Mouse (Mus musculus) liver, embryonic 14.5 days (tissue): ENCODE data around the gene Fpr-rs4. TPM values are rescaled to one million over a fixed set of nuclear protein-coding genes. Genes with fewer than 3 reads are reported as not detected.
"Not testable (repeated sequence)": the region's sequence is repeated elsewhere in the genome, so short reads cannot be mapped to it uniquely, and the experiment has no call there.

Experiments
- ATAC-seq: fragments of 200-750 bp; cut with Nextera tagmentation; 2 replicates; pipeline ENCODE4 v1.8.0; 2017; ENCODE audit warnings: moderate number of reproducible peaks, mild to moderate bottlenecking, moderate library complexity; ENCODE audit not compliant: insufficient read depth
- DNase-seq, 3 experiments: peaks; one replicate each; pipeline ENCODE4 v3.0.0-alpha.2; 2012 to 2013; ENCODE audit warnings: low read depth in 3 of 3, low spot score in 3 of 3
- H3K27ac ChIP-seq: fragments of 300-500 bp; sonication (generic); 2 replicates; pipeline ENCODE4 v1.5.1; 2014; ENCODE audit warnings: moderate library complexity, mild to moderate bottlenecking, control low read depth, inconsistent platforms
- H3K27me3 ChIP-seq: fragments of 300-500 bp; sonication (generic); 2 replicates; pipeline ENCODE4 v1.6.1; 2014; ENCODE audit warnings: mild to moderate bottlenecking, low read length, moderate library complexity; ENCODE audit not compliant: control insufficient read depth, insufficient read depth
- H3K36me3 ChIP-seq: fragments of 300-500 bp; sonication (generic); replicated peaks from 2 replicates; pipeline ENCODE4 v1.6.1; 2014; ENCODE audit warnings: low read depth; ENCODE audit not compliant: control insufficient read depth, insufficient read depth
- H3K4me1 ChIP-seq, 2 experiments: fragments of 200-500 bp in 1 of 2; fragments of 300-500 bp in 1 of 2; sonication (generic) in 1 of 2; replicated peaks; 2 replicates each; pipeline ENCODE4 v1.6.1; 2012 to 2014; ENCODE audit warnings: antibody characterized with exemption in 1 of 2, inconsistent platforms in 1 of 2, low read length in 1 of 2; ENCODE audit not compliant: control insufficient read depth in 2 of 2, insufficient read depth in 2 of 2
- H3K4me2 ChIP-seq: fragments of 300-500 bp; sonication (generic); 2 replicates; pipeline ENCODE4 v1.6.1; 2014; ENCODE audit warnings: low read depth, mild to moderate bottlenecking, control low read depth, moderate library complexity
- H3K4me3 ChIP-seq, 2 experiments: fragments of 200-500 bp in 1 of 2; fragments of 300-500 bp in 1 of 2; sonication (generic) in 1 of 2; 2 replicates each; pipeline ENCODE4 v1.5.1; 2012 to 2014; ENCODE audit warnings: low read depth in 2 of 2, low read length in 2 of 2, mild to moderate bottlenecking in 2 of 2, control low read depth in 1 of 2, inconsistent platforms in 1 of 2, moderate library complexity in 1 of 2; ENCODE audit not compliant: insufficient read depth in 1 of 2
- H3K9ac ChIP-seq: fragments of 300-500 bp; sonication (generic); replicated peaks from 2 replicates; pipeline ENCODE4 v1.6.1; 2014; ENCODE audit warnings: mild to moderate bottlenecking, control low read depth, moderate library complexity
- H3K9me3 ChIP-seq: fragments of 300-500 bp; sonication (generic); 2 replicates; pipeline ENCODE4 v1.6.1; 2016; ENCODE audit warnings: low read length, mixed read lengths; ENCODE audit not compliant: control insufficient read depth
- CTCF ChIP-seq: IDR thresholded peaks from 2 replicates; pipeline ENCODE4 v1.5.1; 2016; ENCODE audit warnings: antibody characterized with exemption, low read depth, control low read depth
- EP300 ChIP-seq: IDR thresholded peaks from 2 replicates; pipeline ENCODE4 v1.6.1; 2016; ENCODE audit warnings: antibody characterized with exemption, low read depth
- WGBS: fragments of 180-500 bp; shearing (Covaris S2); extraction: QIAGEN DNeasy Blood & Tissue Kit; methylation state at CpG from one replicate; pipeline ENCODE4 v1.1.7; 2014; ENCODE audit not compliant: insufficient replicate concordance; 5-methylcytosine and 5-hydroxymethylcytosine counted together
- polyA plus RNA-seq, 2 experiments: library from polyadenylated mRNA; depleted of rRNA in 1 of 2; stranded (reverse) in 1 of 2; unstranded in 1 of 2; fragments of >200 nt; fragmentation: Nextera tagmentation in 1 of 2; extraction: Ambion mirVana in 1 of 2; gene quantifications; 2 replicates each; pipeline versions ENCODE4 v1.2.1 to v1.2.3; 2012 to 2014

The Fpr-rs4 gene
- polyA plus RNA-seq (2012; rRNA removed): not detected in 2 replicates
- not detected in 2 replicates for polyA plus RNA-seq (2014; fragmentation: Nextera tagmentation; extraction: Ambion mirVana)

DNA sequence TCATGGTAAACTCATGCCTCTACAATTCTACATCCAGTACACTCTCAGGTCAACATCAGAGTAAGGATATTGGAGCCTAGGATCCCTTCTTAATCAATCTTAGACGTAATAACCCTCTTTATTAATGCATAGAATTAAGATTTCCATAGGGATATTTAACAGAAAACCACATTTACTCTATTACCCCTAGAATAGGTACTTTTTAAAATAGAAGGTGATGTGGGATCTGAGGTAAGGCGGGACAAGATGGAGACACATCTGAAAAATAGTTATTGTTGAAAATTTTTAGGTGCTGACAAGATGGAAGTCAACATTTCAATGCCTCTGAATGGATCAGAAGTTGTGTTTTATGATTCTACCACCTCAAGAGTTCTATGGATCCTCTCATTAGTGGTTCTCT lies at the start of gene Fpr-rs4:
Gene Fpr-rs4, plus strand, starts transcription at position 301 of the 400 bp plus-strand sequence.
- DNase-seq (no peak), ATAC-seq (no peak)
- no peaks in the 10 kb centered on the region for H3K27me3 ChIP-seq
- H3K4me3 ChIP-seq: no peak within 1 kb of the TSS
- H3K4me1 ChIP-seq: no peaks in the 10 kb centered on the region
- no peak for TF ChIP-seq EP300
- TF ChIP-seq CTCF: no peak
- no peak within 1 kb of the TSS for H3K9ac ChIP-seq
- H3K36me3 ChIP-seq: no peaks in the 10 kb centered on the region
- H3K27ac ChIP-seq: no peak within 1 kb of the TSS
- 24% methylated on average over 2 of the region's 2 CpGs for WGBS
- H3K4me2 ChIP-seq: no peak within 1 kb of the TSS
- H3K9me3 ChIP-seq: no peaks in the 10 kb centered on the region

DNA sequence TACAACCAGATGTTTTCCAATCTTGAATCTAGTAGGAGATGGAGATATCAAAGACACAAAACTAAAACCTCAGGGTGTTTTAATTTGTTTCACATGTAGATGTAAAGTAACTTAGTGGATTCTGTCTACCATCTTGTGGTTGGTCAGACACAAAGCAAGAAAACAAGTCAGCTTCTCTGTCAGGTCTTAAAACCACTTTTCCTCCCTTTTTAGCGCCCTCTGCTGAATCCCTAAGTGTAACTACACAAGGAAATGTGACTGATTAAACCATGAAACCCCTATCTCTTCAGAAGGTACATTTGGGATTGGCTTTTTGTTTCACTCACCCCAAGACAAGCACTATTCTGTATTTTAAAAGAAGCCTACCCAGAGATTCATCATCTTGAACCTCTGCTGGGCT lies 48.1 kb upstream of the Fpr-rs4 start:
- no peak overlapping the region for H3K27ac ChIP-seq
- WGBS: 14% methylated on average over 1 of the region's 1 CpGs
- no peaks in the 10 kb centered on the region for H3K36me3 ChIP-seq
- no peak overlapping the region for H3K4me2 ChIP-seq
- no peaks in the 10 kb centered on the region for H3K9me3 ChIP-seq
- H3K9ac ChIP-seq: no peak overlapping the region
- H3K4me3 ChIP-seq: no peak overlapping the region
- no peaks in the 10 kb centered on the region for H3K27me3 ChIP-seq
- DNase-seq (no peak), ATAC-seq (no peak)
- no peak for TF ChIP-seq EP300
- TF ChIP-seq CTCF: no peak
- H3K4me1 ChIP-seq: no peaks in the 10 kb centered on the region

DNA sequence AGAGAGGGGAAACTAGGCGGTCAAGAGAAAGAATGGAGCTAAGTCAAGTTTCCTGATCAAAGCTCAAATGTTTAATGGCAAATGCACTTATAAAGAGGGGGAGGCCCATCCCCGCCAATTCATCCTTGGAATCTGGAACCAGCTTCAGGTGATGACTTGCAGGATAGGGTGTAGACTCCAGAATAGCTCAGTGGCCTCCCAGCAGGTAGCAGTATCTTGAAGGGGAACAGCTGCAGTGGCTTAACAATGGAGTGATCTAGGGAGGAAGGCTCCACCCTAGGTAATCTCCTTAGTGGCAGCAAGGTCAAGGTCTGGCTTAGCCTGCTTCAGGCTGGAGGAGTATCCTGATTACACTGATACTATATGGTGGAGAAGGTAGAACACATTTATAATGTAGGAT lies 40.3 kb upstream of the Fpr-rs4 start:
- not testable (repeated sequence) for H3K9me3 ChIP-seq, ATAC-seq, H3K27me3 ChIP-seq, H3K4me2 ChIP-seq, H3K36me3 ChIP-seq, DNase-seq, H3K4me1 ChIP-seq, H3K4me3 ChIP-seq, H3K27ac ChIP-seq, H3K9ac ChIP-seq
- WGBS: 39% methylated on average over 2 of the region's 2 CpGs

DNA sequence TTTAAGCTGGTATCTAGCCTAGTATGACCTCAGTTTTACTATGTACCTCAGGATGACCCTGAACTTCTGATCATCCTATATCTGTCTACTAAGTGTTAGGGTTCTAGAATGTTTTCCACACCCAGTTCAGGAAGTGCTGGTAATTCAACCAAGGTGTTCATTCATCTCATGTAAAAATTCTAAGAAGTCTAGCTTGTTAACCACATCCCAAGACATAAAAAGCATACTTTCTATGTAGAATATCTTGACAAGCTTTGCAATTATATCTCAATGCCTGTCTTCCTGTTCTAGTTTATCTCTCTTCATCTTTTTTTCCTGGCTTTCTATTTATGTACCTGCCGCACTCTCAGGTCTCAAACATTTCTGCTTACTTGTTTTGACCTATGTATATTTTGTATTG lies 16.8 kb upstream of the Fpr-rs4 start:
- Histone ChIP-seq H3K36me3 (no peaks in the 10 kb centered on the region), H3K27me3 (no peaks in the 10 kb centered on the region), H3K9ac (no peak overlapping the region), H3K27ac (no peak overlapping the region), H3K4me2 (no peak overlapping the region), H3K9me3 (no peaks in the 10 kb centered on the region), H3K4me3 (no peak overlapping the region), H3K4me1 (no peaks in the 10 kb centered on the region)
- no peak for DNase-seq
- TF ChIP-seq EP300 (no peak), CTCF (no peak)
- WGBS: 63% methylated on average over 1 of the region's 1 CpGs
- ATAC-seq: no peak

DNA sequence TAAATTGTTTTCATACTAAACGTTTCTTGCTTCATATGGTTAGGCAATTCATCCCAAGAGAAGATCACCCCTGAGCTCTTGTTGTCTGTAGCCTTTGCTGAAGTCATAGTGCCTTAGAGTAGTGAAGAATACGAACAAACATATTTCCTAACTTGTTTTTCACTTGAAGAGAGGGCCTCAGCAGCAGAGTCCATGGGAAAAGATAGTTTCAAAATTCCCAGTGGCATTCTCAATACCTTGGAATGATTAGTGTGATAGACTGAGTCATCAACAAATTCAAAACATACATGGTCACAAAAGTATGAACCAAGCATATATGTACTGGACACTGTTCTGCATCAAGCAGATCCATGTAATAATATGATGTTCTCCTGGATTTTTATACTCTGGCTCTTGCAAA lies 27.6 kb downstream of the Fpr-rs4 start, which contains the start of gene Vmn2r124:
Gene Vmn2r124, plus strand, starts transcription at position 301 of the 400 bp plus-strand sequence.
- Histone ChIP-seq H3K27ac (no peak within 1 kb of the TSS), H3K9me3 (no peaks in the 10 kb centered on the region), H3K4me3 (no peak within 1 kb of the TSS), H3K36me3 (no peaks in the 10 kb centered on the region), H3K4me1 (no peaks in the 10 kb centered on the region), H3K4me2 (no peak within 1 kb of the TSS), H3K9ac (no peak within 1 kb of the TSS), H3K27me3 (no peaks in the 10 kb centered on the region)
- no peak for ATAC-seq
- 22% methylated on average over 2 of the region's 2 CpGs for WGBS
- TF ChIP-seq CTCF (no peak), EP300 (no peak)
- DNase-seq: no peak

Other genes starting within 250 kb of the Fpr-rs4 start
- 7.0 and 8.7 TPM in 2 replicates for gene Spaca6, start 194.6 kb upstream of the Fpr-rs4 start, polyA plus RNA-seq (2012; rRNA removed)
- 1.0 and 2.1 TPM in 2 replicates for gene Spaca6, start 194.6 kb upstream of the Fpr-rs4 start, polyA plus RNA-seq (2014; fragmentation: Nextera tagmentation; extraction: Ambion mirVana)
- gene Has1, start 166.5 kb upstream of the Fpr-rs4 start, polyA plus RNA-seq (2012; rRNA removed): not detected in 2 replicates
- not detected in 2 replicates for gene Has1, start 166.5 kb upstream of the Fpr-rs4 start, polyA plus RNA-seq (2014; fragmentation: Nextera tagmentation; extraction: Ambion mirVana)
- 2.1 and 2.3 TPM in 2 replicates for gene Fpr1, start 137.8 kb upstream of the Fpr-rs4 start, polyA plus RNA-seq (2012; rRNA removed)
- gene Fpr1, start 137.8 kb upstream of the Fpr-rs4 start, polyA plus RNA-seq (2014; fragmentation: Nextera tagmentation; extraction: Ambion mirVana): 2.7 and 3.2 TPM in 2 replicates
- 1.3 TPM in 2 replicates for gene Fpr2, start 133.9 kb upstream of the Fpr-rs4 start, polyA plus RNA-seq (2012; rRNA removed)
- 1.3 and 1.8 TPM in 2 replicates for gene Fpr2, start 133.9 kb upstream of the Fpr-rs4 start, polyA plus RNA-seq (2014; fragmentation: Nextera tagmentation; extraction: Ambion mirVana)
- not detected in 2 replicates for gene Fpr3, start 133.9 kb upstream of the Fpr-rs4 start, polyA plus RNA-seq (2012; rRNA removed)
- gene Fpr3, start 133.9 kb upstream of the Fpr-rs4 start, polyA plus RNA-seq (2014; fragmentation: Nextera tagmentation; extraction: Ambion mirVana): not detected in 2 replicates
- not detected in 2 replicates for gene Vmn2r124, start 27.7 kb downstream of the Fpr-rs4 start, polyA plus RNA-seq (2012; rRNA removed)
- not detected in 2 replicates for gene Vmn2r124, start 27.7 kb downstream of the Fpr-rs4 start, polyA plus RNA-seq (2014; fragmentation: Nextera tagmentation; extraction: Ambion mirVana)
- not detected in 2 replicates for gene Vmn2r91, start 63.3 kb downstream of the Fpr-rs4 start, polyA plus RNA-seq (2012; rRNA removed)
- gene Vmn2r91, start 63.3 kb downstream of the Fpr-rs4 start, polyA plus RNA-seq (2014; fragmentation: Nextera tagmentation; extraction: Ambion mirVana): not detected in 2 replicates
- gene Vmn2r92, start 130.2 kb downstream of the Fpr-rs4 start, polyA plus RNA-seq (2012; rRNA removed): not detected in 2 replicates
- gene Vmn2r92, start 130.2 kb downstream of the Fpr-rs4 start, polyA plus RNA-seq (2014; fragmentation: Nextera tagmentation; extraction: Ambion mirVana): not detected in 2 replicates